Mouse (Mus musculus) brain, adult 2 months (tissue): ENCODE measurements at regions not wholly inside any gene's neighbourhood (a gene's known extent, or its start where the extent isn't known, plus 50 kb on each side); places are given as distances from the start of the nearest gene placed in this dataset.
A peak's percentile ranks its signal among the peaks of the same experiment; 100 is the strongest.

Experiments
- DNase-seq: peaks from one replicate; pipeline ENCODE4 v3.0.0; 2011; ENCODE audit warnings: low read depth, low spot score

DNA sequence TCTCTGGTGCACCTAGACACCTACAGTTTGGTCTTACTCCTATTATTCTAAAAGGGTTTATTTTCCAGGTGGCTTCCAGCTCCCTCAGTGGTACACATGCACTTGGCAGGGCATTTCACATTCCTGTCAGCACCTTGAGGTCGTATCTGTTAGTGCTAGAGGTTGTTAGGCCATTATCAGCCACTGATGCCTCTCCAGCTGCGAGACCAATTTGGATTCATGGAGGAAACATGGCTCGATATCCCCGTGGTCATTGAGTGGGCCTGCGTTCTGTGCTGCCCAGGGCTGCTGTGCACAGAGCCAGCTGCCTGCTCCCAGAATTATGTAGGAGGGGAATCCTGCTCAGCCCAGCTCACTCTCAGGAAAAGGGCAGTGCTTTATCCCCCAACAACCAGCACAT is 60.1 kb upstream of the Irx1 start:
- DNase-seq: no peak

DNA sequence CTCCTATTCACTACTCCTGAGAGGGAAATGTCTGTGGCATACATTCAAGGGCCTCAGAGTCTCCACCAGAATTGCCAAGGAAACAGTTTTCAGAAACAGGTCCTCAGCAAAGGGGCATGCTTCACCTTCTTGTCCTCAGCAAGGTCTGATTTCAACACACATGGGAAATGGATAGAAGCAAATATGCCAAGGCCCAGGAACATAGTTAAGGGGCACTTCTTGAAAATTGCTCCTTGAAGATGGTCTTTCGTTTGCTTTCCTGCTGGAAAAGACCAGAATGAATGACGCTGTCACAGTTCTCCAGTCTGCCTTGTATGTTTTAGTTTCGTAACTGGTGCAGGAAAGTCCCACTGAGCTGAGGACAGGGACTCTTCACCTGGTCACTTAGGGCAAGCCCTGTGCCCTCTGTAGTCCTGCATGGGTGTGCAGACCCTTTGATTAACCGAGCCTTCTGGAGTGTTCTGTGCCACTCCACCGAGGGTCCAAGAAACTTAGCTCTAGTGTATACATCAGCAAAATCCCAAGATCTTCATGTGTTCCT is 80.5 kb upstream of the Irx1 start:
- no peak for DNase-seq

DNA sequence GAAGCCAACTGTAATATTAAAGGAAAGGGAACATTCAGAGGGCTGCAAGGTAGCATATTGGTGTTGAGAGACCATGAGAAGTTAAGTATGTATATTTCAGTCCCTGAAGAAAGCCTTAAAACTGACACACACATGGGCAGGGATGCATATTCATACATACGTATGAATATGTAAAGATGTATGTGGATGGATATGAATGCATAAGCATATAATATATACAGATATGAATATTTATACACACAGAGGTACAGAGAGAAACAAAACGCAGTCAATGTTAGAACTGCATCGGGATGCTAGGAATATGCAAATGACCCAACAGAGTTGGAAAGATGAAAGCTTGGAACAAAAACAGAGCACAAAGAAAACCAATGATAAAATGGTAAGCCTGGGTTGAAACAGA is 92.9 kb upstream of the Irx1 start:
- no peak for DNase-seq

DNA sequence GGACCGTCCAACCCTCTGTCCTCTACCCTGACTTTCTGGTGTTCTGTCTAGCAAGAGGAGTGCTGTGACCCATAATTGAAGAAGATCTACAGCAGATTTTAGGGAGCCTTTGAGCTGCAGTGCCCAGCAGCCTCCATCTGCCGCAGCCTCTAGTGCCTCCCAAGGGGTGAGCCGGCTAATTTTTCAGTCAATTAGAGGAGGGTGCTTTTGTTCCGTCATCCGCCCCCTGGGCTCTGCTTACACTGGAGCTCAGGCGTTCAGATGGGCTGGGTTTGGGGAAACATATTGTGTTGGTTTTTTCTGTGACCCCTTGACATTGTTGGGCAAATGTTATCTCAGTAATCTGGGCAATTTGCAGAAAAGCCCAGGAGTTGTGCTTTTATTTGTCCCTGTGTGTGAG is 98.1 kb upstream of the Irx1 start:
- no peak for DNase-seq

DNA sequence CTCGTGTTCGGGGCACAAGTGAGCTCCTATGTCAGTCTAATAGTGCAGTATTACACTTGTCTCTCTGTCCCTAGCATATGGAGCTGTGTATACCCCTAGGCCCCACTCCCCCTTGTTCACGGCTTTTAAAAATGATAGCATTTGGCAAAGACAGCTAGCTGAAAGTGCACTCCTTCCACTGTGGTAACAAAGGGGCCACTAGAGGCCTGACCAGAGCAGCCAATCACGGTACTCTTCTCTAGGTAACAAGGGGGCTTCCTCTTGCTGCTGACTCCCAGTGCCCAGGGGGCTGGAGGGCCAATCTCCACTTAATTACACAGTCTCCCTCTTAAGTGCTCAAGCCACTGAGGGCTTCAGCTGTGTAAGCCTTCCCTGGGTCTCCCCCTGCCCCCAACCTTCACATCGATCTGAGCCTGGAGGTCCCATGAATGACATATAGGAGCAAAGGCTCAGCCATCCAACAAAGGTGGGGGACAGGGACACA is 99.8 kb upstream of the Irx1 start:
- DNase-seq: no peak

DNA sequence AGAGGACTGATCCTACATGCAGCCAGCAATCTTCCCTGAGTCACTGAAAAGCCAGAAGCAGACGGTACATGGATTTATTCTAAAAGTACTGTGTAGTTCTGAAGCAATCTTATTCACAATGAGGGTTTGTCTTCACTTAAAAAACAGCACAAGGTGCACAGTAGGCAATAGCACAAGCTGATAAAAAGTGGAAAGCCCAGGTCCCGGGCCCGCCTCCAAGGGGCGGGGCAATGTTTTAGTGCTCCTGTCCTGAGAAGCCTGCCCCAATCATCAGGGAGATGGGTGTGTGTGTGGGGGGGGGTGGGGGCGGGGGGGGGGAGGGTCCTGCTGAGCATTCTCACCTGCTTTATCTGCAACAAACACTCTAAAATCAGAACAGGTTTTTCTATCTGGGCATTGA is 133.1 kb upstream of the Irx1 start:
- no peak for DNase-seq

DNA sequence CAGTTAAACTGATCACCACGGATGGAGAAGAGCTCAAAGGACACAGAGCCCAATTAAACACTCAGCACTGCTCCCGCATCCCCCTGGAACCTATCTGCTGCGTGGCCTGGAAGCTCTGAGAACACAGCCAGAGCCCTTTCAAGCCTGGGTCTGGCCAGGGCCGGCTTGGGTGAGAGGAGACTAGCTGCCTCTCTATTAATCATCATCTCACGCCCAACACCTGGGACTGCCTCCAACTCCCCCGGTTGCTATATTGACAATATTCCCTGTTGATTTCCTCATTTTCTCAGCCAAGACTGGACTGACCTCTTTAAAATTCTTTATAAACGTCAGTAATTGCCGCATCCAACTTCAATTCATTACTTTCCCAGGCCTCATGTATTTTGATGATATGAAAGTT is 133.7 kb upstream of the Irx1 start:
- no peak for DNase-seq

DNA sequence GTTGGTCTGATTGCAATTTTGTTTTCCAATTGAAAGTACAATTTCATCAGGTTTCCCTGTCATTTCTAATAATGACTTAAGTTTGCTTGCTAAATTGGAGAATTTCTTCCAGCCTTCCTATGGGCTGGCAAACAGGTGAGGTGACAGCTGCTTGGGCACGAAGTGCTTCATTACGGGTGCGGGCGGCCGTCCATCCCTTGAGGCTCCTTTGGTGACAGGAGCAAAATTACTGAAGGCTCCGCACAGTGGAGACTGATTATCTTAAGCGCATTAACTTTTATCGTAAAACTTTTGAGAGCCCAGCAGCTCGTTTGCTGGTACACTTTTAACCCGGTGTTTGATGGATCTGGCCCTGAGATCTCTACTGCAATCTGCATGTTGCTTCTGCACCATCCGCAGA is 134.3 kb upstream of the Irx1 start:
- no peak for DNase-seq

DNA sequence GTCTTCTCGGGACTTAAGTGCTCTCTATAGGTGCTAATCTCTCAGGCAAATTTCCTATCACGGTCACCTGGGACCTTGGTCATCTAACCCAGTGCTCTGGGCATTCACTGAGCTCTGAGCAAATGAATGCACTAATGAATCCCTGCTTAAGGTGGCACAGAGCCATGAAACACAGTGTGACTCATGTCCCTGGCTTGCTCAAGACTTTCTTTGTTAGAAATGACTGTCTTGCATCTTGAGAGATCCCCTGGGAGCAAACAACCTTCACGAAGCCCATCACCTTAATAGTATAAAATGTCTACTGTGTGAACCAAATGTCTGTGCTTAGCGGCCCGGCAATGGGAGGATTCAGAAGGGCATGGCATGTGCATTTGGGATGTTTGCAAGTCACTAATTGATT is 137.2 kb upstream of the Irx1 start:
- DNase-seq: peak; percentile 19

DNA sequence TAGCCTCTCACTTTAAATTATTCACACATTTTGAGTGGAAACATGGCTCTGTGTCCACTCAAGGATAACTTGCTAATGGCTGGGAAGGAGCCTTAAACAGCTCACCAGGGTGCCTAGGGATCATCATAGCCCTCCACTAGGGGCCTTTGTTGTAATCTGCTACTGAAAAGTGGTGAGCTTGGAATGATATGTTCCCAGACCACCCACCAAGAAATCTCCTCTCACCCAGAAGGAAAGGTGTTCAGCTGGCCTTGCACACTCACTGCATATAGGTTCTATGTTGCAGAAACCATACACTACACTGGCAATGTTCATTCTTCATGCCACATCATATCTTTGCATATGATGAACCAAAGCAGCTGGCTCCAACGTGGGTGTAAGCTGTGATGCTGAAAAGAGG is 145.1 kb upstream of the Irx1 start:
- no peak for DNase-seq

DNA sequence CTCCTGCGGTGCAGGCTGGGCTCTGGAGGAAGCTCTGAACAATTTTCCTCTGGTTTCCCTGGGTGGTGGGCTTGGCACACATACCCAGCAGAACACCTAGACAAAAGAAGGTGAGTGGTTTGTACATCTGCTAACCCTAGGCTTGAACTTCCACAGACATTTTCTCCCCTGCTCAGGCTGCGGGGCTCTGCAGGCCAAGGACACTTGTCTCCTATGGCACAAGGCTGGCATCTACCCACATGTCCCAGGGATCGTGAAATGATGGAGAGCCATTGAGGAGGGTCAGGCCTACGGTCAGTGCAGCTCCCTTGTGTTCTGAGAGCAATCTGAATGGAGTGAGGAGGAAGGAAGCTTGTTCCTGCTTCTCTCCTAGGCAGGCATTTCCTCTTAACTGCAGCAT is 150.4 kb upstream of the Irx1 start:
- no peak for DNase-seq

DNA sequence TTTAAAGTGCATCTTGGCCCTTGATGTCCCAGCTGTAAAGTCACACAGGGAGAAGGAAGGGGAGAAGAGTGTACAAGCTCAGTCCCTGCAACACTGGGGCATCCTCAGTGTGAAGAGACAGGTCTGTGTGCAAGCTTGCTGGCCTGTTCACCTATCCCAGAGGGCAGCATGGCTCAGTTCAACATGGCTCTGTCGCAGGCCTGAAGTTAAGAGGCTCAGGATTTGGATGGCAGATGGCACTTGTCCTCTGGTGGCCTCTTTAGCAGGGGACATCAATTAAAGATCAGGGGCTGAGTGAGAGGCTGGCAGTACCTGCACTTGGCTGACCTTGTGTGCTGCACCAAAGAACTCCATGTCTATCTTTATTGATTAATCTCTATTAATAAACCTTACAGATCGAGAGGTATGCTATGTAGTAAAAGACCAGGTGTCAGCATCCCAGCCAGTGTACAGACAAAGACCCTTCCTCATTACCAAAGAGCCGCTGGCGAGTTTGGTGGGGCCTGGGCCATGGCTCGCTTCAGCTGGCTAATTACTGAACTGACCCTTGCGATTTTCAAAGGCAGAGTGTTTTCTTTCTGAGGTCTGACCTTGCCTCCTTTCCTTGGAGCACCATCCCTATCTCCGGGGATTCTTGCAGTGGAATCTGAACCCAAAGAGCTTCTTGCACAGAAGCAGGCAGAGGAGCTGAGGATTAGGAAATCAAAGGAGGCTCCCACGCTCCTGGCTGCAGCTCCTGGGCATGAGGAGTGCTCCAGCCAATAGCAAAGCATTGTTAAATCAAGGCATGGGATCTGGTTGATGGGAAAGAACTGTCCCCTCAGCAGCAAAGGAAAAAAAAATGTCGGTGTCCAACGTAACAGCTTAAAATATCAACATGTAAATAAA is 151.5 kb upstream of the Irx1 start:
- peak; percentile 33 for DNase-seq

DNA sequence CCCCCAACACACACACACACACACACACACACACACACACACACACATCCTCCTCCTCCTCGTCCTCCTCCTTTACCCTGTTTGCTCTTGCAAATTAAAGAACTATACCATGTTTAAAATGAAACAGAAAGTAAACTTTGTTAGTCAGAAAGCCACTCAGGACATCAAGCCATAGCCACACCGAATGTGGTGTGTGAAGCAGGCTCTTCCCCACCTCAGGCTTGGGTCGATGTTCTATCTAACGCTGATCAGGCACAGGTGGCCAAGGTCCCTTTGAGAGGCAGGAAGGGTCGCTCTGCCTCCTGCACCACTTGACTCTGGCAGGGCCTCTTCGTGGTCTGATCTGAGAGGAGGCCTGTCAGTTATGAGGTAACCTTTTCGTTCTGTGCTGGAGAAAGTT is 156.9 kb upstream of the Irx1 start:
- DNase-seq: no peak

DNA sequence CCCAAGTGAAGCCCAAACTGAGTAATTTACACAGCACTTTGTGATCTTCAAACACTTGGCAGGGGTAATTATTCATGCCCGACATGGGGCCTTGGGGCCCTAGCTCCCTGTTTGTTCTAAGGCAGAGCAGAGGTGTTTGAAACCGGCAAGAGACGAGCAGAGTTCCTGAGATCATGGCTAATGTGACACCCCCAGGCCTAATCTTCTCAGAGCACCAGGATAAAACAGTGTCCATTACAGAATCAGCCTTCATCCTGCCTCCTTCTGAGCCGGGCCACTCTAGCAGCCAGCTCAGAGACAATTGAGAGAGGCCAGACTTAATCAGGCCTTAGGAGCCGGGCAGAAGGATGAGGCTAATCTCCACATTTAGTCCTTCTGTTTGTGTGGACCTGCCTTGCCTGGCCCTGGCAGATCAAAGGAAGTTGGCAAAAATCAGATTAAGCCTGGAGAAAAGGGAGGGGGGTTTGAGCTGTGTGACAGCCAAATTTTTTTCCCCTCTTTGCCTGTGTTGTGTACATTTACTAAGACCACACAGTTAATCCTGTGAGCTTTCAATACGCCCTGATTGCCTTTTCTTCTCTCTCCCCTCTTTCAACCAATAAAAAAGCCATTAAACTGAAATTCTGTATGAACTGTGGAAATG is 157.5 kb upstream of the Irx1 start:
- no peak for DNase-seq

DNA sequence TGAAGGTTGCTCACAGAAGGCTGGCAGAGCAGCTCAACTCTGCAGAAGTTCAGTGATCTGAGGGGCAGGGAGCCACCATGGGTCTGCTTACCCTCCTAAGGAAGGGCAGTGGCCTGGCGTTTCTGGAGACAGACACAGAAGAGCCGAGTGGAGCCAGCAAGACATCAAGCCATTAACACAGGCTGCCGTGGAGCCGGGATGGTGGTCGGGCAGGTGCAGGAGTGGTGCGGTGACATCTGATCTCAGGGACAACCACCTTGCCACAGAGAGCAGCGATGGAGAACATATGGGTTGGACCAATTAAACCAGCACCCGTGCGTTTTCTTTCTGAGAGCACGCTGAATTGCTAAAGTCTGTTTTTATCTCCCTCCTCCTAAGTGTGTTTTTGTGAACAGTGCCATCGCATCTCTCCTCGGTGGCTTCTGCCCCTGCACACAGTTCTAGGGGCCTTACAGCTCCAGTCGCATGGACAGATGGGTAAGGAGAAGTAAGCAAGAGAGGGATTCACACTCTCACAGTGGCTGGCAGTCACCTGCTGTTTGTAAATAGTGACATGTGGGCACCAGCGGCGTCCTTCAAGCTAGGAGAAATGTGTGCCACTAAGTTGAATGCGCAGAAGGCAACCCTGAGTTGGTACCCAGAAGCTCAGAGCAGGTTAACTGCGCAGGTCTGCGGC is 158.2 kb upstream of the Irx1 start:
- DNase-seq: no peak

DNA sequence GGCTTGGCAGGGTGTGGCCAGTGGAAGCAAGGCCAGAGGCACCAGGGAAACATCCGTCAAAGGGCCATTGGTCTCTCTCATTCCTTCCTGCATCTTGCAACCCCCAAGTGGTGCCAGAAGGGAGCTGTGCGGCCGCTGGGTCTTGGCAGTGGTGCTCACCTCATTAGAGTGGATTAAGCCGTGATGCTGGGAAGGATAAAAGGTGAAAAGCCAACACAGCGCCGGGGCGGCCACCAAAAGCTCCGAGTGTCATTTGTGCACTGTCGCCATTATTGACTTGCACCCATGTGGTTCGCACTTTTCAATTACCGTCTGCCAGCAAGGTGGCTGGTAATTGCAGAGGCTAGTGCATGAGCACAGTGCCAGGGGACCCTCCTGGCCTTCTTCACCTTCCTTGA is 158.7 kb upstream of the Irx1 start:
- DNase-seq: no peak

DNA sequence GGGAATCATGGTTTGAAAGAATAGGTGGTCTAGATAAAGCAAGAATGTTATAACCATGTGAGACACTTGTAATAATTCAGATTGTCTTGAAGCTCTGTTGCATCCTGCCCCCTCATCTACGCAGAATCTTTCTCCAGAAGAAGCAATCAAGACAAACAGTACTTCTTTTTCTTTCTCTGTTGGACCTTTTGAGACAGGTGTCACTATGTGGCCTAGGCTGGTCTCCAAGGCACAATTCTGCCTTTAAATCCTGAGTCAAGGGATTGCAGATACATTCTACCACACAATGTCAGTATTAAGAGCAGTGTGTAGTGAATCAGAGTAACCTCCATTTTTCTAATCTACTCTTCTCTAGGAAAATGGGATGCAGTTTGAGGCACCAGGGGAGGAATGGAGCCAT is 164.8 kb upstream of the Irx1 start:
- no peak for DNase-seq

DNA sequence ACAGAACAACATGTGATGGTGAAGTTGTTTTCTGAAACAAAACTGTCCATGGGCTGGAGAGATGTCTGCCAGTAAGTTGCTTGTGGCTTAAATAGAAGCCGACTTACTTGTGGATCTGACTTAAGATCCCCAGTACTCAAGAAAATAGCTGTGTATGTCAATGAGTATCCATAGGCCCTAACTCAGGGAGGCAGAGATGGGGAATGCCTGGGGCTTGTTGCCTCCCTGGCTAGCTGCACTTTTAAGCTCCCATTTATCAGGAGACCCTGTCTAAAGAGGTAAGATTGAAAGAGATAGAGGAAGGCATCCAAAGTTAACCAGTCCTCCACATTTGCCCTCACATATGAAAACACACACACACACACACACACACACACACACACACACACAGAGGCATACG is 167.8 kb upstream of the Irx1 start:
- no peak for DNase-seq

DNA sequence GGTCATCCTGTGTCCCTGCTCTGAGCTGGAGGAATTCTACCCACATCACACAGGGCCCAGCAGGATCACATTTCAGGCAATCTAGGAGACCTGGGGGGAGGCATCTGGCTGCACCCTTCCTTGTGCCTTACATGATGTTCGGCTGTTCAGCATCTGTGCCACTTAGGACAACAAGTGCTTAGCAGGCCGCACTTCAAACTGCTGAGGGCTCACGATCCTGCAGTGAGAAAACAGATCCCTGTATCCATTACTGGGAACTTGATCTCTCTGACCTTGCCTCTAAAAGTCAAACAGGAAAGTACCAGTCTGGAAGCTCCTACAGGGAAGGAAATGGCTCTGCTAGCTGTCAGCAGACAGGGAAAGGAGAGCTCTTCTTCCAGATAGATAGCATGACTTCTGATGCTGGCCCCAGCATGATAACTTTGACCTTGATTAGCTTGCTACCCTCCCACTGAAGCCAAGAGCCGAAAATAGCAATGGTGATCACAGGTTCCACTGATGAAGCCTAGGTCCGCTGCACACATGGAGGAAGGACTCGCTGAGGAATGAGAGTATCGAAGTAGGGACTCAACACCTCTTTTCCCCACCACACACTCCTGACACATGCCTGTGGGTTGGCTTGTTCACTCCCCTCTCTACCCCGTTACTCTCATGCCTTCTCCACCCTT is 170.7 kb upstream of the Irx1 start:
- no peak for DNase-seq

DNA sequence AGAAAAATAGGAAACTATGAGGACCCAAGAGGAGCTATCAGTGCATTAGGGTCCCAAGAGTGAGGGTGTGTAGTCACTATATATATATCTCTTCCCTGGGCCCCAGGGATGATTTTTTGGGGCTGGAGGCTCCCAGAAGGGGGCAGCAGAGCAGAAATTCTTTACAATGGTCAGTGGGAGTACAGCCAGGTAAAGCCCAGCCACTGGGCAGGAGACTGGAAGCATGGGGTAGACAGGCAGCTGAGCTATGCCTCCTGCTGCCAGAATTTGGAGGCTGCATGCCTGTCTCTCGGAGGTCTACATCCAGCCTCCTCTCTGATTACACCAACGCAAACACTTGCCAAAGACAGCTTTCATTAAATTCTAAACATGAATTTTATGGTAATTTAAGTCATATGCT is 202.7 kb upstream of the Irx1 start:
- DNase-seq: no peak

DNA sequence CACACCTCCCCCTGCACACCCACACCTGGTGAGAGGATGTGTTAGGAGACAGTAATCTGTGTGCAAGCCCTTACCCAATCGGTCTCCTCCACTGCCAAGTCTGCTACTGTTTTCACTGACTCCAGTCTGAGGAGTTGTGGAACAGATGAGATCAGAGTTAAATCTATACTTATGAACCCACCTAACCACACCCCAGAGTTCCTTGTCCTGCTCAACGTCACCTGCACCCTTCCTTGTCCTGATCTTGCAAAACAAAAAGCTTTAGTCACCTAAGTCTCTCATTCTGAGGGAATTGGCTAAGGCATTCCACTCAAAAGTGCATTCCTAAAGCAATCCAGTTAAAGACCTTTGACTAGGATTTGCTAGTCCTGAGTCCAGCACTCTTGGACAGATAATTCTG is 203.9 kb upstream of the Irx1 start:
- no peak for DNase-seq

DNA sequence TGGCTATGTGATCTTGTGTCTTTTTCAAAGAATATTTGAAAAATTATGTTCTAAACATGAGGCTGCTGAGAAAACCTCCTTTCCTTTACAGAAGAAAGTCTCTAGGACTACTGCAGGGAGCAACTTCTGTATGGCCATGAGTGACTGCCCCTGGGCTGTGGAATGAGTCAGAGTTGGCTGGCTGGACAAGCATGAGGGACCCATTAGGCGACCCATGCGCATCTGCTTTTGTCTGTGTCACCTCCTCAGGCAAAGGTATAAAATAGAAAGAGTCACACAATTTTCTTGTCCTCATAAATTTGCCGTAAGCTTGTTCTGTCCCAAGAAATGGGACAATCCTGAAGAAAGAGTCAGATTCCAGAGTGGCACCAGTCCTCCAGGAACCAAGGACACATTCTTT is 220.1 kb upstream of the Irx1 start:
- no peak for DNase-seq
